Mouse (Mus musculus): ENCODE data around the gene Batf3. TPM values are rescaled to one million over a fixed set of nuclear protein-coding genes. Genes with fewer than 3 reads are reported as not detected.

Batf3 gene
- polyA plus RNA-seq, 1 experiment = 18.4 TPM

GRCm38 (mm10) chr1:191071613-191072012 is 26.0 kb upstream of the Batf3 start:
- 96% methylated on average over 6 of the region's 6 CpGs for whole genome bisulfite sequencing
- no peak for DNase-seq
- H3K27ac ChIP-seq (ENCODE audit: control insufficient read depth, insufficient read depth, low read length) = no peak overlapping the region
- H3K36me3 ChIP-seq (ENCODE audit: control insufficient read depth, insufficient read depth, low read length) = peaks cover 29% of the 10 kb centered on the region; the same call in 1 of the 2 replicates
- H3K4me3 ChIP-seq (ENCODE audit: control insufficient read depth, insufficient read depth, low read length) = no peak overlapping the region
- no peaks in the 10 kb centered on the region for H3K4me1 ChIP-seq (replicated peaks; ENCODE audit: control insufficient read depth, insufficient read depth, low read length)
- no peaks in the 10 kb centered on the region for H3K27me3 ChIP-seq (ENCODE audit: control insufficient read depth, insufficient read depth, low read length)
- TF ChIP-seq POLR2A (IDR thresholded peaks at IDR 0.05; ENCODE audit: control insufficient read depth, extremely low read depth, insufficient read depth, low read length, poor library complexity) = no peak
- no peak for TF ChIP-seq CTCF (IDR thresholded peaks at IDR 0.05; ENCODE audit: borderline replicate concordance, control insufficient read depth, extremely low read depth, insufficient read depth, low read length, poor library complexity)

GRCm38 (mm10) chr1:191072329-191072913 is 25.2 kb upstream of the Batf3 start:
- Histone ChIP-seq H3K27me3 (ENCODE audit: control insufficient read depth, insufficient read depth, low read length) (no peaks in the 10 kb centered on the region), H3K27ac (ENCODE audit: control insufficient read depth, insufficient read depth, low read length) (no peak overlapping the region), H3K4me3 (ENCODE audit: control insufficient read depth, insufficient read depth, low read length) (no peak overlapping the region), H3K36me3 (ENCODE audit: control insufficient read depth, insufficient read depth, low read length) (peaks cover 31% of the 10 kb centered on the region; the same call in 1 of the 2 replicates), H3K4me1 (replicated peaks; ENCODE audit: control insufficient read depth, insufficient read depth, low read length) (no peaks in the 10 kb centered on the region)
- TF ChIP-seq POLR2A (IDR thresholded peaks at IDR 0.05; ENCODE audit: control insufficient read depth, extremely low read depth, insufficient read depth, low read length, poor library complexity) (no peak), CTCF (IDR thresholded peaks at IDR 0.05; ENCODE audit: borderline replicate concordance, control insufficient read depth, extremely low read depth, insufficient read depth, low read length, poor library complexity) (no peak)
- no peak for DNase-seq
- WGBS = 94% methylated on average over 16 of the region's 16 CpGs

- no peaks in the 10 kb centered on the region for H3K27me3 ChIP-seq (ENCODE audit: control insufficient read depth, insufficient read depth, low read length)
- no peak overlapping the region for H3K27ac ChIP-seq (ENCODE audit: control insufficient read depth, insufficient read depth, low read length)
- H3K36me3 ChIP-seq (ENCODE audit: control insufficient read depth, insufficient read depth, low read length) = peaks cover 36% of the 10 kb centered on the region; the same call in 1 of the 2 replicates
- 69% methylated on average over 6 of the region's 6 CpGs for whole genome bisulfite sequencing
- no peak for DNase-seq
- H3K4me3 ChIP-seq (ENCODE audit: control insufficient read depth, insufficient read depth, low read length) = no peak overlapping the region
- no peak for TF ChIP-seq POLR2A (IDR thresholded peaks at IDR 0.05; ENCODE audit: control insufficient read depth, extremely low read depth, insufficient read depth, low read length, poor library complexity)
- TF ChIP-seq CTCF (IDR thresholded peaks at IDR 0.05; ENCODE audit: borderline replicate concordance, control insufficient read depth, extremely low read depth, insufficient read depth, low read length, poor library complexity) = no peak
- no peaks in the 10 kb centered on the region for H3K4me1 ChIP-seq (replicated peaks; ENCODE audit: control insufficient read depth, insufficient read depth, low read length)
These were observed 24.6 kb upstream of the Batf3 start for GRCm38 (mm10) chr1:191073001-191073400.

GRCm38 (mm10) chr1:191073486-191073885 is 24.2 kb upstream of the Batf3 start:
- no peaks in the 10 kb centered on the region for H3K27me3 ChIP-seq (ENCODE audit: control insufficient read depth, insufficient read depth, low read length)
- 85% methylated on average over 4 of the region's 4 CpGs for WGBS
- no peak overlapping the region for H3K27ac ChIP-seq (ENCODE audit: control insufficient read depth, insufficient read depth, low read length)
- H3K4me3 ChIP-seq (ENCODE audit: control insufficient read depth, insufficient read depth, low read length) = no peak overlapping the region
- TF ChIP-seq POLR2A (IDR thresholded peaks at IDR 0.05; ENCODE audit: control insufficient read depth, extremely low read depth, insufficient read depth, low read length, poor library complexity) (no peak), CTCF (IDR thresholded peaks at IDR 0.05; ENCODE audit: borderline replicate concordance, control insufficient read depth, extremely low read depth, insufficient read depth, low read length, poor library complexity) (no peak)
- no peak for DNase-seq
- H3K36me3 ChIP-seq (ENCODE audit: control insufficient read depth, insufficient read depth, low read length) = peaks cover 36% of the 10 kb centered on the region; the same call in 1 of the 2 replicates
- H3K4me1 ChIP-seq (replicated peaks; ENCODE audit: control insufficient read depth, insufficient read depth, low read length) = no peaks in the 10 kb centered on the region

DNA sequence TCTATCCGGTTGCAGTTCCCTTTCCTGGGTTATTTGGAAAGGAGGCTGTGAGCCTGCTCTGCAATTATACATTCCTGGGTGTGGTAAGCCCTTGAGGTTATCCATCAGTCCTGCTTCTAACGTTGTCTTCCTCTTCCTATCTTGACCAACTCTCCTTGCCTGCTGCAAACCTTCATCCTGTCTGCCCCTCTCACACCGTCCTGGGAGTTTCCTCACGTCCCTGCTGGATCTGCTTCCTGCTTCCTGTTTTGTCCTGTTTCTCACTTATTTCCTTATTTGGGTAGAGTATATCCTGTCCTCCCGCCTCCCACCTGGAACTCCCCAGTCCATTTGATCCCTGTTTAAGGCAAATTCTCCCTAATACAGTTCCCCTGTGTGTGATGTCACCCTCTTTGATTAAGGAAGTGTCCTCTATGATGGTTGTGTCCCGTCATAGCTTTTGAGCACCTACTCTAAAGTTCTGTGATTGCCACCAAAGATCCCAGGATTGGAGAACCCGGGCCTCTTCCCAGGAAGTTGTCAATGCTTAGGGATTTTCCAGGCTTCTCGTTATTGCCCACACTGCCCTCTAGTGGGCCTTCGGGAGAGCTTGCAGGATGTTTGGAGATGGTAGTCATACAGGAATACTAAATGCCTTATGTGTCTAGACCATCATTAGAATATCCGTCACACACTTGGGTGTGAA is 22.3 kb upstream of the Batf3 start:
- H3K4me3 ChIP-seq (ENCODE audit: control insufficient read depth, insufficient read depth, low read length) = no peak overlapping the region
- 72% methylated on average over 10 of the region's 10 CpGs for WGBS
- H3K27ac ChIP-seq (ENCODE audit: control insufficient read depth, insufficient read depth, low read length) = no peak overlapping the region
- TF ChIP-seq POLR2A (IDR thresholded peaks at IDR 0.05; ENCODE audit: control insufficient read depth, extremely low read depth, insufficient read depth, low read length, poor library complexity) (no peak), CTCF (IDR thresholded peaks at IDR 0.05; ENCODE audit: borderline replicate concordance, control insufficient read depth, extremely low read depth, insufficient read depth, low read length, poor library complexity) (no peak)
- H3K27me3 ChIP-seq (ENCODE audit: control insufficient read depth, insufficient read depth, low read length) = no peaks in the 10 kb centered on the region
- H3K4me1 ChIP-seq (replicated peaks; ENCODE audit: control insufficient read depth, insufficient read depth, low read length) = no peaks in the 10 kb centered on the region
- H3K36me3 ChIP-seq (ENCODE audit: control insufficient read depth, insufficient read depth, low read length) = peaks cover 27% of the 10 kb centered on the region; the same call in 1 of the 2 replicates
- DNase-seq = no peak

GRCm38 (mm10) chr1:191083230-191083629 is 14.4 kb upstream of the Batf3 start:
- peaks cover 19% of the 10 kb centered on the region; the same call in 1 of the 2 replicates for H3K36me3 ChIP-seq (ENCODE audit: control insufficient read depth, insufficient read depth, low read length)
- 94% methylated on average over 8 of the region's 8 CpGs for WGBS
- no peak for TF ChIP-seq POLR2A (IDR thresholded peaks at IDR 0.05; ENCODE audit: control insufficient read depth, extremely low read depth, insufficient read depth, low read length, poor library complexity)
- TF ChIP-seq CTCF (IDR thresholded peaks at IDR 0.05; ENCODE audit: borderline replicate concordance, control insufficient read depth, extremely low read depth, insufficient read depth, low read length, poor library complexity) = no peak
- no peak overlapping the region for H3K27ac ChIP-seq (ENCODE audit: control insufficient read depth, insufficient read depth, low read length)
- no peaks in the 10 kb centered on the region for H3K4me1 ChIP-seq (replicated peaks; ENCODE audit: control insufficient read depth, insufficient read depth, low read length)
- no peak overlapping the region for H3K4me3 ChIP-seq (ENCODE audit: control insufficient read depth, insufficient read depth, low read length)
- DNase-seq = no peak
- H3K27me3 ChIP-seq (ENCODE audit: control insufficient read depth, insufficient read depth, low read length) = no peaks in the 10 kb centered on the region

Data from thymus, adult 2 months (tissue).